Mouse (Mus musculus): Measurements from ENCODE around the gene Vrk1. TPM values are rescaled to one million over a fixed set of nuclear protein-coding genes. Genes with fewer than 3 reads are reported as not detected.
A peak's percentile ranks its signal among the peaks of the same experiment; 100 is the strongest.

The Vrk1 gene
- total and polyA plus RNA-seq, 3 experiments: 87.0 to 144 (median 101) TPM

DNA sequence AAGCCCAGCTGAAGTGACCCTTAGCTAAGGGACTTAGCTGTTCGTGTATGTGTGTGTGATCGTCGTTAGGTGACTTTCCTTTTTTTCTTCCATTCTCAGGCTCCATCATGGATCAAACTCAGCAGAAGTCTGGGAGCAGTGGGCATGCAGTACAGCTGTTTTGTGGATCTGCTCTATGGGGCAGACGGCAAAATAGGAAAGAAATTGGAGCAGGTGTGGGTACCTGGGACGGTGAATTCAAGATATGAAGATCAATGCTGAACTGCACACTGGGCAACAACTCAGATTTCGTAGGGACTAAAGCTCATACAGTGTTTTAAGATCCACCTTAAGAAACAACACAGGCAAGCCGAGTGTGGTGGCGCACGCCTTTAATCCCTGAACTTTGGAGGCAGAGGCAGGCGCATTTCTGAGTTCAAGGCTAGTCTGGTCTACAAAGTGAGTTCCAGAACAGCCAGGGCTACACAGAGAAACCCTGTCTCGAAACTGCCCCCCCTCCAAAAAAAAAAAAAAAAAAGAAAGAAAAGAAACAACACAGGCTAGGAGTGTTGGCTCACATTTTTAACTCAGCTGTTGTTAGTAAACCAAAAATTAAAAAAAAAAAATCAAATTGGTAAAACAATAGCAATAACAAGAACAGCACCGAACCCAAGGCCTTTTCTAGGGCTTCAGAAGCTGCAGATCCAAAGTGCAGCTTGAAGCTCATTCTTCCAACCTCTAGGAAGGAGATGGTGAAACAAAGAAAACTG lies 732 bp upstream of the Vrk1 start:
- Histone ChIP-seq H3K9me3 (replicated peaks; ENCODE audit: insufficient read depth, low read length) (no peaks in the 10 kb centered on the region), H3K9ac (ENCODE audit: control insufficient read depth, low read depth, low read length, poor library complexity, severe bottlenecking) (peak overlapping the region; percentile 70), H3K79me2 (ENCODE audit: control insufficient read depth, insufficient read depth, low read length, poor library complexity) (peaks cover 38% of the 10 kb centered on the region), H3K27me3 (ENCODE audit: control insufficient read depth in 1 of 2, insufficient read depth in 2 of 2, low read length in 2 of 2) (no peaks in the 10 kb centered on the region), H3K4me1 (ENCODE audit: control insufficient read depth in 1 of 2, insufficient read depth in 2 of 2, low read length in 2 of 2) (peaks cover 9 to 42% of the 10 kb centered on the region in 2 experiments), H3K27ac (ENCODE audit: control insufficient read depth, low read depth, low read length) (peak overlapping the region; percentile 61), H3K36me3 (ENCODE audit: control insufficient read depth in 1 of 2, insufficient read depth in 2 of 2, low read length in 2 of 2) (peaks cover 2 to 24% of the 10 kb centered on the region in 2 experiments), H3K4me3 (ENCODE audit: control insufficient read depth in 1 of 2, insufficient read depth in 1 of 2, low read depth in 2 of 2, low read length in 2 of 2) (peak overlapping the region; percentile 63 to 99)
- TF ChIP-seq POLR2AphosphoS2 (IDR thresholded peaks at IDR 0.05; ENCODE audit: low read length) (no peak), ZNF384 (IDR thresholded peaks at IDR 0.05; ENCODE audit: low read depth, low read length) (peak; percentile 70), GABPA (IDR thresholded peaks at IDR 0.05; ENCODE audit: low read depth, low read length) (no peak), MAX (IDR thresholded peaks at IDR 0.05; ENCODE audit: low read length) (0 out of 2 replicates have a peak, but pooled peaks have one; percentile 12)
- DNase-seq (ENCODE audit: low read depth, low spot score): no peak

DNA sequence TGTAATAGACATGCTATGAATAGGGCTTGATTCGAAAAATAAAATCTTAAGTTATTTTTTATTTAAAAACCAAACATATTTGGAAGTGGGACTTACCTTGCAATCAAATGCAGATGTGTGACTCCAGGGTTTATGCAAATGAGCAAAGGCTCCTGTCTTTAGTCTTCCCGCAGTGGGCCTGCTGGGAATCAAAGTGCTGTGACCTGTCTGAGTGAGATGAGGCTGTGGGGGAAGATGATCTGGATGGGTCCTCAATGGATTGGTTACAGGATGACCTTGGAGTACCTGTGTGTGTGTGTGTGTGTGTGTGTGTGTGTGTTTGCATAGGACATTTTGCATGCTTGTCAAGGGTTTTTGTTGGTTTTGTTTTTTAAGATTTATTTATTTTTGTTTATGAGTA lies 2.1 kb downstream of the Vrk1 start:
- peaks cover 49% of the 10 kb centered on the region for H3K79me2 ChIP-seq (ENCODE audit: control insufficient read depth, insufficient read depth, low read length, poor library complexity)
- H3K27me3 ChIP-seq (ENCODE audit: control insufficient read depth in 1 of 2, insufficient read depth in 2 of 2, low read length in 2 of 2): no peaks in the 10 kb centered on the region
- H3K9ac ChIP-seq (ENCODE audit: control insufficient read depth, low read depth, low read length, poor library complexity, severe bottlenecking): no peak overlapping the region
- peaks cover 4 to 25% of the 10 kb centered on the region in 2 experiments for H3K4me1 ChIP-seq (ENCODE audit: control insufficient read depth in 1 of 2, insufficient read depth in 2 of 2, low read length in 2 of 2)
- DNase-seq (ENCODE audit: low read depth, low spot score): no peak
- H3K36me3 ChIP-seq (ENCODE audit: control insufficient read depth in 1 of 2, insufficient read depth in 2 of 2, low read length in 2 of 2): peaks cover 4 to 17% of the 10 kb centered on the region in 2 experiments
- H3K27ac ChIP-seq (ENCODE audit: control insufficient read depth, low read depth, low read length): no peak overlapping the region
- H3K9me3 ChIP-seq (replicated peaks; ENCODE audit: insufficient read depth, low read length): no peaks in the 10 kb centered on the region
- H3K4me3 ChIP-seq (ENCODE audit: control insufficient read depth in 1 of 2, insufficient read depth in 1 of 2, low read depth in 2 of 2, low read length in 2 of 2): no peak overlapping the region
- no peak for TF ChIP-seq GATA1 (IDR thresholded peaks at IDR 0.05; ENCODE audit: low read depth, low read length)
- no peak for TF ChIP-seq USF2 (IDR thresholded peaks at IDR 0.05; ENCODE audit: borderline replicate concordance in 1 of 2, insufficient read depth in 1 of 2, low read depth in 1 of 2, low read length in 2 of 2)
- TF ChIP-seq HCFC1 (IDR thresholded peaks at IDR 0.05; ENCODE audit: low read depth, low read length): no peak
- no peak for TF ChIP-seq ELF1 (IDR thresholded peaks at IDR 0.05; ENCODE audit: low read depth, low read length)
- no peak for TF ChIP-seq MEF2A (IDR thresholded peaks at IDR 0.05; ENCODE audit: extremely low read depth, insufficient replicate concordance, low read depth, low read length, poor library complexity, severe bottlenecking)
- no peak for TF ChIP-seq SMC3 (IDR thresholded peaks at IDR 0.05; ENCODE audit: low read depth, low read length)
- no peak for TF ChIP-seq CTCF (IDR thresholded peaks at IDR 0.05 in 2 of 3, conservative IDR thresholded peaks at IDR 0.05 in 1 of 3; ENCODE audit: control insufficient read depth in 1 of 3, insufficient read depth in 1 of 3, low read depth in 2 of 3, low read length in 3 of 3, poor library complexity in 1 of 3, severe bottlenecking in 1 of 3)
- no peak for TF ChIP-seq CHD1 (IDR thresholded peaks at IDR 0.05; ENCODE audit: low read depth, low read length)
- TF ChIP-seq MYB (IDR thresholded peaks at IDR 0.05; ENCODE audit: low read depth, low read length): no peak
- no peak for TF ChIP-seq SIN3A (IDR thresholded peaks at IDR 0.05; ENCODE audit: low read length)
- no peak for TF ChIP-seq E2F4 (IDR thresholded peaks at IDR 0.05; ENCODE audit: borderline replicate concordance, low read depth, low read length)
- no peak for TF ChIP-seq RAD21 (IDR thresholded peaks at IDR 0.05; ENCODE audit: low read depth, low read length)
- no peak for TF ChIP-seq EP300 (IDR thresholded peaks at IDR 0.05; ENCODE audit: low read depth in 1 of 2, low read length in 2 of 2)
- no peak for TF ChIP-seq NELFE (IDR thresholded peaks at IDR 0.05; ENCODE audit: low read depth, low read length)
